Mouse (Mus musculus) forebrain, postnatal 0 days (tissue): ENCODE data around the gene Sulf2. TPM values are rescaled to one million over a fixed set of nuclear protein-coding genes. Genes with fewer than 3 reads are reported as not detected.

Source experiments
- ATAC-seq: fragments of 200-750 bp; cut with Nextera tagmentation; 2 replicates; pipeline ENCODE4 v1.8.0; 2017; ENCODE audit warnings: mild to moderate bottlenecking, moderate library complexity
- DNase-seq: peaks from one replicate; pipeline ENCODE4 v3.0.0-alpha.2; 2015
- H3K27ac ChIP-seq: fragments of 300-500 bp; sonication (generic); 2 replicates; pipeline ENCODE4 v1.5.1; 2014; ENCODE audit warnings: low read depth, mild to moderate bottlenecking, antibody characterized with exemption, low read length, moderate library complexity, mixed read lengths
- H3K27me3 ChIP-seq: fragments of 300-500 bp; sonication (generic); 2 replicates; pipeline ENCODE4 v1.6.1; 2014; ENCODE audit warnings: mild to moderate bottlenecking, low read length, mixed read lengths; ENCODE audit not compliant: insufficient read depth
- H3K36me3 ChIP-seq: fragments of 300-500 bp; sonication (generic); 2 replicates; pipeline ENCODE4 v1.6.1; 2014; ENCODE audit warnings: mild to moderate bottlenecking, moderate library complexity; ENCODE audit not compliant: insufficient read depth
- H3K4me1 ChIP-seq: fragments of 300-500 bp; sonication (generic); 2 replicates; pipeline ENCODE4 v1.6.1; 2014; ENCODE audit warnings: antibody characterized with exemption; ENCODE audit not compliant: insufficient read depth
- H3K4me2 ChIP-seq: fragments of 300-500 bp; sonication (generic); 2 replicates; pipeline ENCODE4 v1.6.1; 2014; ENCODE audit warnings: low read depth, mild to moderate bottlenecking, moderate library complexity
- H3K4me3 ChIP-seq: fragments of 300-500 bp; sonication (generic); 2 replicates; pipeline ENCODE4 v1.5.1; 2014; ENCODE audit warnings: low read depth, low read length, mixed read lengths
- H3K9ac ChIP-seq: fragments of 300-500 bp; sonication (generic); 2 replicates; pipeline ENCODE4 v1.6.1; 2014; ENCODE audit warnings: mild to moderate bottlenecking
- H3K9me3 ChIP-seq: fragments of 300-500 bp; sonication (generic); 2 replicates; pipeline ENCODE4 v1.6.1; 2016; ENCODE audit warnings: low read length
- CTCF ChIP-seq: sonication (generic); IDR thresholded peaks from 2 replicates; pipeline ENCODE4 v1.5.1; 2016; ENCODE audit warnings: antibody characterized with exemption, control low read depth, low read depth
- WGBS: fragments of 180-500 bp; shearing (Covaris S2); extraction: QIAGEN DNeasy Blood & Tissue Kit; methylation state at CpG from one replicate; pipeline ENCODE4 v1.1.7; 2014; 5-methylcytosine and 5-hydroxymethylcytosine counted together
- polyA plus RNA-seq: library from polyadenylated mRNA; unstranded; fragments of >200 nt; fragmentation: Nextera tagmentation; extraction: Ambion mirVana; gene quantifications from 2 replicates; pipeline ENCODE4 v1.2.1, GENCODE M21; 2015
- total RNA-seq: library from RNA; depleted of rRNA; stranded (reverse); fragments of >200 nt; gene quantifications from 2 replicates; pipeline ENCODE4 v1.2.3, GENCODE M21; 2014

The Sulf2 gene
- total and polyA plus RNA-seq, 2 experiments from 2014 or later: 67.5 to 95.6 TPM

DNA sequence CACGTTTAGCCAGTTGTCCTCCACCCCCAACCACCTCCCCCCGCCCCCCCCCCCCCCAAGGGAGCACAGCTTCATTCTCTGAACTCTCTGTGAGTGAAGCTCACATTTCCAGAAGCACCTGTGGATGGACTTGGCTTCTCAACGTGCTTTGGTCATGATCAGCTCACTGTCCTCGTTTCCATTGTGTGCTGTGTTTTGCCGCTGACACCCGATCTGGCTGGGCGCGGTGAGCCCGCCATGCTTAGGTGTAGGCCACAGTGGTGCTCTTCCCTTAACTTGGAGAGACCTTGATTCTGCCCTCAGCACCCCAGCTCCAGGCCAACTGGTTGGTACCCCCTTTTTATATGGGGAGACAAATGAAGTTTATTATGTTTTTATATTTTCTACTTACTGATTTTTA lies 83.6 kb downstream of the Sulf2 start:
- H3K4me3 ChIP-seq: no peak overlapping the region
- WGBS: 82% methylated on average over 9 of the region's 9 CpGs
- no peak overlapping the region for H3K9ac ChIP-seq
- DNase-seq (no peak), ATAC-seq (no peak)
- TF ChIP-seq CTCF: no peak
- no peaks in the 10 kb centered on the region for H3K4me1 ChIP-seq
- no peak overlapping the region for H3K4me2 ChIP-seq
- H3K9me3 ChIP-seq: no peaks in the 10 kb centered on the region
- peaks cover 58% of the 10 kb centered on the region for H3K36me3 ChIP-seq
- H3K27ac ChIP-seq: no peak overlapping the region
- H3K27me3 ChIP-seq: no peaks in the 10 kb centered on the region

DNA sequence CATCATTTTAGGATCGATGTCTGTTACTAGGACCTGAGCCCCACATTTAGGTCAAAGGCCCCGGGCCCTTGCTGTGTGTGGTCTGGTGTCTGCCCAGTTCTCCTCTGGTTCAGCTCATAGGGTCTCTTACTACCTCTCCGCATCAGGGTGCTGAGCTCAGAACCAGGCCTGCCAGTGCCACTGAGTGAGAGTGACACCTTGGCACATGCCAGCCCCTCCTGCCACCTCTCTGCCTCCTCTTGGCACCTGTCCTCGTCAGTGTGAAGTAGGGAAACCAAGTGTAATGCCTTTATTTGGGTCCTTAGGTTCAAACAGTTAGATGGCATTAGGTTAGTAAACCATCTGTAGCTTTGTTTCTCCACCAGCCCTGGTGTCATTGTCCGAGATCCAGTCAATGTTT lies 84.0 kb downstream of the Sulf2 start:
- no peaks in the 10 kb centered on the region for H3K9me3 ChIP-seq
- H3K9ac ChIP-seq: no peak overlapping the region
- peaks cover 62% of the 10 kb centered on the region for H3K36me3 ChIP-seq
- H3K4me3 ChIP-seq: no peak overlapping the region
- H3K27ac ChIP-seq: no peak overlapping the region
- H3K4me1 ChIP-seq: no peaks in the 10 kb centered on the region
- no peak for TF ChIP-seq CTCF
- ATAC-seq (no peak), DNase-seq (no peak)
- 83% methylated on average over 5 of the region's 5 CpGs for WGBS
- no peaks in the 10 kb centered on the region for H3K27me3 ChIP-seq
- H3K4me2 ChIP-seq: no peak overlapping the region

DNA sequence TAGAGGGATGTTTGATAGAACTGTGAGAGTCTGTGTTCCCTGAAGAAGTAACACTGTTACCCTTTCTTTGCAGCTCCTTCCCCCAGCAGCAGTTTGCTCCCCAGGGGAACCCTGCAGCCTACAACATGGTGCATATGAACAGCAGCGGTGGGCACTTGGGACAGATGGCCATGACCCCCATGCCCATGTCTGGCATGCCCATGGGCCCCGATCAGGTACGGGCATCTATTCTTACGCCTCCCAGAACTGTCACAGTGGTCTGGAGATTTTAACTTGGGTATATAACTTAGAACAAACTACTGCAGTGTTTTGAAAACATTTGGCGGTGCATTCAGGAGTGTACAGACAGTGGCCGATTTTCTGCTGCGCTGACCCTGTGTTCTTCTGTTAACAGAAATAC lies 85.7 kb downstream of the Sulf2 start:
- Histone ChIP-seq H3K4me1 (no peaks in the 10 kb centered on the region), H3K36me3 (peaks cover 73% of the 10 kb centered on the region), H3K27me3 (no peaks in the 10 kb centered on the region), H3K4me2 (no peak overlapping the region), H3K9ac (no peak overlapping the region), H3K27ac (no peak overlapping the region), H3K4me3 (no peak overlapping the region), H3K9me3 (no peaks in the 10 kb centered on the region)
- DNase-seq (no peak), ATAC-seq (no peak)
- no peak for TF ChIP-seq CTCF
- 93% methylated on average over 7 of the region's 7 CpGs for WGBS

DNA sequence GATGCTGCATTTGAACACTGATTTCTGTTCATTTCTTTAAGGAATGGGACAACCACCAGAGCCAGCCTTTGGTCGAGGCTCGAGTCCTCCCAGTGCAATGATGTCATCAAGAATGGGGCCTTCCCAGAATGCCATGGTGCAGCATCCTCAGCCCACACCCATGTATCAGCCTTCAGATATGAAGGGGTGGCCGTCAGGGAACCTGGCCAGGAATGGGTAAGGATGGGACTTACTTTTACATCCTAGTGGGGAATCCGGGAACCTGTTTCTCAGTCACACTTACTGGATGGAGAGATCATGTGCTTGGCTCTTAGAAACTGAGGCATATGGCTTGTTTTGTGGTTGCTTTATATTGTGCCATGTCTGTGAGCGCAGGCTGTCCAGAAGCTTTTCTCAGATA lies 86.3 kb downstream of the Sulf2 start:
- Histone ChIP-seq H3K4me3 (no peak overlapping the region), H3K27ac (no peak overlapping the region), H3K9me3 (no peaks in the 10 kb centered on the region), H3K36me3 (peaks cover 73% of the 10 kb centered on the region), H3K4me1 (no peaks in the 10 kb centered on the region), H3K9ac (no peak overlapping the region), H3K27me3 (no peaks in the 10 kb centered on the region), H3K4me2 (no peak overlapping the region)
- WGBS: 86% methylated on average over 5 of the region's 5 CpGs
- no peak for TF ChIP-seq CTCF
- DNase-seq: no peak
- ATAC-seq: no peak

DNA sequence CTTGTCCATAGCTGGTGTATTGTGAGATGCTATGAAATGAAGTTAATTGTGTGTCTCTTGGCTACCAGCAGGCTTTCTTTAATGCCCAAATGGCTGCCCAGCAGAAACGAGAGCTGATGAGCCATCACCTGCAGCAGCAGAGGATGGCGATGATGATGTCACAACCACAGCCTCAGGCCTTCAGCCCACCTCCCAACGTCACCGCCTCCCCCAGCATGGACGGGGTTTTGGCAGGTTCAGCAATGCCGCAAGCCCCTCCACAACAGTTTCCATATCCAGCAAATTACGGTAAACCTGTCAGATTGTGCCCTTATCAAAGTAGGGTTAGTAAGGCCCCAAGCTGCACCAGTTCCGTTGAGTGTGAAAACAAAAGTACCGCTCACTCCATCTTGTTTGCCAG lies 87.2 kb downstream of the Sulf2 start:
- peaks cover 73% of the 10 kb centered on the region for H3K36me3 ChIP-seq
- no peak overlapping the region for H3K4me3 ChIP-seq
- H3K27ac ChIP-seq: no peak overlapping the region
- H3K9ac ChIP-seq: no peak overlapping the region
- no peaks in the 10 kb centered on the region for H3K9me3 ChIP-seq
- TF ChIP-seq CTCF: no peak
- no peak for DNase-seq
- no peaks in the 10 kb centered on the region for H3K4me1 ChIP-seq
- 85% methylated on average over 9 of the region's 9 CpGs for WGBS
- H3K27me3 ChIP-seq: no peaks in the 10 kb centered on the region
- H3K4me2 ChIP-seq: no peak overlapping the region
- ATAC-seq: no peak

DNA sequence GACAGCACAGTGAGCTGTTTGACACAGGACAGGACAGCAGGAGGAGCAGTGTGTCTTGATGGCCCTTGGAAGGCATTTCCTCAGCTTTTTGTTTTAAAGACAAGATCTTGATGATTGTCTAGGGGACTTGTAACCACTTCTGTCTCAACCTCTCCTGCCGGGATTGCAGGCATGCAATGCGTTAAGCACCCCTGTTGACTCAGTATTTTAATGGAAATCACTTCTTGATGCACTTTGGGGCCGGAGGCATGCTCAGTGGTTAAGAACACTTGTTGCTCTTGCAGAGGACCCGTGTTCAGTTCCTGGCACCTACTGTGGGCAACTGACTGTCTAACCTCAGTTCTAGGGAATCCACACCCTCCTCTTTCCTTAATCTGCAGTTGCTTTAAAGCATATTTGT lies 89.0 kb downstream of the Sulf2 start:
- no peak for ATAC-seq
- 76% methylated on average over 4 of the region's 4 CpGs for WGBS
- TF ChIP-seq CTCF: no peak
- H3K4me1 ChIP-seq: no peaks in the 10 kb centered on the region
- H3K4me2 ChIP-seq: no peak overlapping the region
- no peaks in the 10 kb centered on the region for H3K9me3 ChIP-seq
- no peak overlapping the region for H3K27ac ChIP-seq
- no peak overlapping the region for H3K9ac ChIP-seq
- no peak for DNase-seq
- no peak overlapping the region for H3K4me3 ChIP-seq
- H3K27me3 ChIP-seq: no peaks in the 10 kb centered on the region
- H3K36me3 ChIP-seq: peaks cover 65% of the 10 kb centered on the region

DNA sequence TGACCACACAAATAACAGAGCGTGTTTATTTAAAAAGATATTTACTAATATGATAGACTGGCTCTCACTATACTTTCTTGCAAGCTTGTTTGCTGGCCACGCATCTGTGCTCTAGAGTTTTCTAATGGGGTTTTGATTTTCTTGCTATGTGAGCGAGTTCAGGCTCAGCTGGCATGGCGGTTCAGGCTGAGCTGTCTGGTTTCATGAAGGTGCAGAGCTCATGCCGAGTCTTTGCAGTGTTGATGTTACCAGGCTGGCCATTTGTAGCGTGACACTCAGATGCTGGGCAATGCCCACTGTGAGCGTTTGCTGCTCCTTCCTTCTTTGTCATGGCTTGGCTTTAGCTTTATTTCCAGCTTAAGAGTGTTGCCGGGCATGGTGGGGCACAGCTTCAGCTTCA lies 93.0 kb downstream of the Sulf2 start:
- DNase-seq: no peak

DNA sequence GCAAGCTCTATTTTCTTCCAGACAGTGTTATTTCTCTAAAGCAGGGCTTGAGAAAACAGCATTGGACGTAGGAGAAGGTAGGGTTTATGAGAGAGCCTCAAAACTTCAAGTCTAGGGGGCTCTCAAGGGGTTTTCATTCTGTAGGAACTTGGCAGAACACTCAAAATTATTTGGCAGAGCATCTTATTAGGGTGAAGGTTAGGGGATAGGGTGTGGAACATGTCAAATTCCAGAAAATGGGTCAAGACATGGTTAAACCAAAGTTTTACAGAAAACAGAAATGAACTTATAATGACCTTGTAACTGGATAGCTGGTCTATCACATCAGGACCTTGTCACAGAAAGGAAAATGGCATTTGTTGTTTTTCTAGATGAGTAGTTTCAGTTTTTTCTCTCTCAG lies 93.5 kb downstream of the Sulf2 start:
- Histone ChIP-seq H3K9me3 (no peaks in the 10 kb centered on the region), H3K27me3 (no peaks in the 10 kb centered on the region), H3K27ac (no peak overlapping the region), H3K9ac (no peak overlapping the region), H3K4me1 (no peaks in the 10 kb centered on the region), H3K4me3 (no peak overlapping the region), H3K4me2 (no peak overlapping the region), H3K36me3 (peaks cover 48% of the 10 kb centered on the region)
- no peak for ATAC-seq
- no peak for DNase-seq
- no peak for TF ChIP-seq CTCF
- WGBS: 85% methylated on average over 1 of the region's 1 CpGs

More for the DNA sequence above, 93.0 kb downstream of the Sulf2 start:
- Histone ChIP-seq H3K27me3 (no peaks in the 10 kb centered on the region), H3K27ac (no peak overlapping the region), H3K4me2 (no peak overlapping the region), H3K4me3 (no peak overlapping the region), H3K9ac (no peak overlapping the region), H3K36me3 (peaks cover 52% of the 10 kb centered on the region), H3K9me3 (no peaks in the 10 kb centered on the region), H3K4me1 (no peaks in the 10 kb centered on the region)
- TF ChIP-seq CTCF: no peak
- no peak for ATAC-seq
- 93% methylated on average over 8 of the region's 8 CpGs for whole genome bisulfite sequencing
